Mouse (Mus musculus) embryonic facial prominence, embryonic 10.5 days (tissue): ENCODE results near the gene Numa1. TPM values are rescaled to one million over a fixed set of nuclear protein-coding genes. Genes with fewer than 3 reads are reported as not detected.
A peak's percentile ranks its signal among the peaks of the same experiment; 100 is the strongest.
"Not testable (repeated sequence)": the region's sequence is repeated elsewhere in the genome, so short reads cannot be mapped to it uniquely, and the experiment has no call there.

ENCODE experiments used
- DNase-seq: peaks from one replicate; pipeline ENCODE4 v3.0.0-alpha.2; 2017; ENCODE audit warnings: low spot score
- H3K27ac ChIP-seq: fragments of 300-500 bp; sonication (generic); replicated peaks from 2 replicates; pipeline ENCODE4 v1.5.1; 2016; ENCODE audit warnings: mild to moderate bottlenecking
- H3K27me3 ChIP-seq: fragments of 300-500 bp; sonication (generic); replicated peaks from 2 replicates; pipeline ENCODE4 v1.6.1; 2016; ENCODE audit warnings: low read depth, mild to moderate bottlenecking; ENCODE audit not compliant: poor library complexity, severe bottlenecking
- H3K36me3 ChIP-seq: fragments of 300-500 bp; sonication (generic); replicated peaks from 2 replicates; pipeline ENCODE4 v1.6.1; 2016; ENCODE audit warnings: mild to moderate bottlenecking, moderate library complexity
- H3K4me1 ChIP-seq: fragments of 300-500 bp; sonication (generic); 2 replicates; pipeline ENCODE4 v1.6.1; 2016
- H3K4me3 ChIP-seq: fragments of 300-500 bp; sonication (generic); 2 replicates; pipeline ENCODE4 v1.5.1; 2016; ENCODE audit warnings: mild to moderate bottlenecking, moderate library complexity
- H3K9me3 ChIP-seq: fragments of 300-500 bp; sonication (generic); 2 replicates; pipeline ENCODE4 v1.6.1; 2016; ENCODE audit warnings: mild to moderate bottlenecking
- WGBS: fragments of 180-500 bp; shearing (Covaris S2); methylation state at CpG from one replicate; pipeline ENCODE4 v1.1.7; 2016; 5-methylcytosine and 5-hydroxymethylcytosine counted together
- polyA plus RNA-seq: library from polyadenylated mRNA; unstranded; fragments of >200 nt; fragmentation: Nextera tagmentation; extraction: Ambion mirVana; gene quantifications from 2 replicates; pipeline ENCODE4 v1.2.1, GENCODE M21; 2016

Numa1 gene
- polyA plus RNA-seq, 1 experiment from 2014 or later = 113 TPM

DNA sequence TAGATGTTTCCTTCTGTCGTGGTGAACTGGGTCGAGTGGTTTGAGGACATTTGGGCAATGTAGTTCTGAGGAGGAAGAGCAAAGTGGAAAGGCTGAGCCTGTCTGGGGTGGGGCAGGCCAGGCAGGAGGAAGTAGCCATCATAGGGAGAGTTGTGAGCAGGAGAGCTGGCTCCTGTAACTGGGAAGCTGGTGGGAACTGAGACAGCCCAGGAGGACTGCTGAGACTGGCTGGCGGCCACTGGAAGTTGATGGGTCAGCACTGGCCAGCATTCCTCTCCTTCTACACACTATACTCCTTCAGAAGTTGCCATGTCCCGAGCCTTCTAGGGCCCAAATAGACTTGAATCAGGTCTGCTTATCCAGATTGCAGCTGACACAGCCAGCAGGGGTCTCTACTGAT is 25.5 kb upstream of the Numa1 start:
- Histone ChIP-seq H3K27me3 (no peaks in the 10 kb centered on the region), H3K27ac (no peak overlapping the region), H3K36me3 (peaks cover 54% of the 10 kb centered on the region), H3K9me3 (no peaks in the 10 kb centered on the region), H3K4me1 (peaks cover 21% of the 10 kb centered on the region), H3K4me3 (peak overlapping the region; percentile 3; the same call in 1 of the 2 replicates)
- DNase-seq = no peak
- 85% methylated on average over 4 of the region's 4 CpGs for WGBS

DNA sequence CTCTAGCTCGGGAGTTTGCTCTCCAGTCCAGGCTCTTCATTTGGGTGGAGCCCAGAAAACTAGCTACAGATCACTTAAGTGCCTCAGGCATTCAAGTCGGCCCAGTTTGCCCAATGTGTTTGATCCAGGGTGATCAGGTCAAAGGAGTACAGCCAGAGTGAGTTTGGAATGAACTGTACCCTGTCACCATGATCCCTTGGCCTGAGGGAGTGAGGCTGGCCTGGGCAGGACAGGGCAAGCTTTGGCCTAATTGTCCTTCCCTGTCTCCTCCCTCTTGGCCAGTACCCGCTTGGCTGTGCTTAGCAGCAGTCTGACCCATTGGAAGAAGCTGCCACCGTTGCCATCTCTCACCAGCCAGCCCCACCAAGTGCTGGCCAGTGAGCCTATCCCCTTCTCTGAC is 23.8 kb upstream of the Numa1 start:
- no peak overlapping the region for H3K27ac ChIP-seq
- peaks cover 16% of the 10 kb centered on the region for H3K4me1 ChIP-seq
- DNase-seq = no peak
- no peaks in the 10 kb centered on the region for H3K27me3 ChIP-seq
- no peak overlapping the region for H3K4me3 ChIP-seq
- 72% methylated on average over 4 of the region's 4 CpGs for WGBS
- H3K9me3 ChIP-seq = no peaks in the 10 kb centered on the region
- peaks cover 72% of the 10 kb centered on the region for H3K36me3 ChIP-seq

DNA sequence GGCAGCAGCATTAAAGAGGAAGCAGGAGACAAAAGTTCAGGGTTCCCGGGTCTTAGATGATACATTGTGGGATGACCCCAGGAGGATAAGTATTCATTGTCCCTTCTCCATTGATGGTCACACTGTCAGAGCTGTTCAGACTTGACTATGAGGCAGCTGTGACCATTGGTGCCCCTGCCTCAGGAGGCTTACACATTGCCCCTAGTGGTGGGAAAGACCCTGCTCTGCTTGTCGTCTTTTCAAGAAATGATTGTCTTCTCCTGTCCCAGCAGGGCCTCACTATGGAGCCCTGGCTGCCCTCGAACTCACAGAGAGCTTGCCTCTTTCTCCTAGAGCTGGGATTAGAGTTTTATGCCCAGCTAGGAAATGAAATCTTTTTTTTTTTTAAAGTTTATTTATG is 21.9 kb upstream of the Numa1 start:
- Histone ChIP-seq H3K4me1 (peaks cover 5% of the 10 kb centered on the region), H3K27me3 (no peaks in the 10 kb centered on the region), H3K27ac (no peak overlapping the region), H3K36me3 (peaks cover 75% of the 10 kb centered on the region), H3K9me3 (no peaks in the 10 kb centered on the region), H3K4me3 (no peak overlapping the region)
- 68% methylated on average over 3 of the region's 3 CpGs for WGBS
- no peak for DNase-seq

DNA sequence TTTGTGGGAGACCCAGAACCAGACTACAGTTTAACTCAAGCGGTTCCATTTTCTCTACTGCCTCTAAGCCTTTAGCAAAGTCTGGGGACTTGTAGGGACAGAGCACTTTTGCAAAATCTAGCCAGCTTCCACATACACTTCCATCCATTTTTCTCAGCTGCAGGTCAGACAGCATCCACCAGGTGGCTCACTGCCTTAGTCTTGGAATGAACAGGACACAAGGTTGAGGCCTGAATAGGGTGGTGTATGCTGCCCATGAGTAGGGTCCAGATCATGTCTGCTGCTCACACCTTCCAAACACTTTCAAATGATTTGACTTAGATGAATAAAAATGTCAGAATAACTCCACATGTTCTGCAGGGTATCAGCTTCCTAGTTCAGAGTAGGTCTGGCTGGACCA is 15.8 kb upstream of the Numa1 start:
- no peaks in the 10 kb centered on the region for H3K9me3 ChIP-seq
- peak; percentile 68 for DNase-seq

DNA sequence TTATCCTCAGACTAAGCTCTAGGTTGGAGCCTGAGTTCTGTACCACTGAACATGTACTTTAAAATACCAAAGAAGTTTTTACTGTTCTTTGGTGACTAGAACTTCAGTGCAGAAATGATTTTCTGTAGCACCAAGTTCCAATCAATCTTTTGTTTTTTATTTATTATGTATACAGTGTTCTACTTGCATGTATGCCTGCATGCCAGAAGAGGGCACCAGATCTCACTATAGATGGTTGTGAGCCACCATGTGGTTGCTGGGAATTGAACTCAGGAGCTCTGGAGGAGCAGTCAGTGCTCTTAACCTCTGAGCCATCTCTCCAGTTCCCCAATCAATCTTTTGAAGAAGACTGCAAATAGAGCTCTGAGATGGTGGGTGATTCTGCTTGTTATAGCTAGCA is 8.0 kb upstream of the Numa1 start:
- H3K4me3 ChIP-seq, H3K27ac ChIP-seq, H3K27me3 ChIP-seq, H3K4me1 ChIP-seq, H3K9me3 ChIP-seq, H3K36me3 ChIP-seq, DNase-seq: not testable (repeated sequence)

More for the DNA sequence above, 15.8 kb upstream of the Numa1 start:
- Histone ChIP-seq H3K36me3 (peaks cover 24% of the 10 kb centered on the region), H3K27me3 (no peaks in the 10 kb centered on the region), H3K4me3 (no peak overlapping the region), H3K27ac (no peak overlapping the region), H3K4me1 (no peaks in the 10 kb centered on the region)
- 20% methylated on average over 1 of the region's 1 CpGs for WGBS

DNA sequence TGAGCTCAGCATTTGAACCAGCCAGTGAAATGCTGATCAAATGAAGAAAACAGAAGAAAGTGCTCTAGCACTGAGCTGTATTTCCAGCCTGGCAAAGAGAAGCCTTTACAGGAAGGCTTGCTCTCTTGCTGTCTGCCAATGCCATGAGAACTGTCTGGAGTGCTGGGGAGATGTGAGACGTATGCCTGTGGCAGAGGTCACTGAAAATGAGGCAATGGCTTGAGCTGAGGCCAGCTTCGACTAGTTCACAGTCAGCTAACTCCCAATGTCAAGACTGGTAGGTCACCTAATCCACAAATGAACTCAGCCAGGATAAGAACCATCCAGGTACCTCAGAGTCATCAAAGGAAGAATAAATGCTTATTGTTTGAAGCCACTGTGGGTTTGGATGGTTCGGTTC is 5.8 kb upstream of the Numa1 start:
- Histone ChIP-seq H3K4me1 (peaks cover 7% of the 10 kb centered on the region), H3K4me3 (no peak overlapping the region), H3K36me3 (no peaks in the 10 kb centered on the region; the same call in 1 of the 2 replicates), H3K9me3 (no peaks in the 10 kb centered on the region), H3K27ac (no peak overlapping the region), H3K27me3 (no peaks in the 10 kb centered on the region)
- WGBS = 86% methylated on average over 3 of the region's 3 CpGs
- no peak for DNase-seq

DNA sequence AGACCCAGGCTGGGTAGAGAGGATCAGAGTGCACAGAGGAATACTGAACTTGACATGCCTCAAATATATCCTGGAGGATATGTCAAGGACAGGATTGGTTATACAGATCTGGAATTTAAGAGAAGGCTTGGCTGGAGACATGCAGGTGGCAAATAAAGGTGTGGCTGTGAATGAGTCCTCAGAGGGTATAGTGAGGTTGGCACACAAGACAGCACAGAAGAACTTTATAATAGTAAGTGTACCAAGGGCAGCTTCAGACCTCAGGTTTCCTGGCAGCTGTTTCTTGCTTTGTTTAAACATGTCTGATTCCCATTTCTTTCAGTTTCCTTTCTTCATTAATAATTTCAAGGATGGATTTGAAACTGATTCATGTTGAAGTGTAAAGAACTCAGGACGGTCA is 1.4 kb upstream of the Numa1 start:
- Histone ChIP-seq H3K4me1 (peaks cover 26% of the 10 kb centered on the region), H3K9me3 (no peaks in the 10 kb centered on the region), H3K4me3 (peak overlapping the region; percentile 79), H3K36me3 (peaks cover 19% of the 10 kb centered on the region), H3K27ac (no peak overlapping the region), H3K27me3 (no peaks in the 10 kb centered on the region)
- WGBS = 93% methylated on average over 1 of the region's 1 CpGs
- DNase-seq = no peak

DNA sequence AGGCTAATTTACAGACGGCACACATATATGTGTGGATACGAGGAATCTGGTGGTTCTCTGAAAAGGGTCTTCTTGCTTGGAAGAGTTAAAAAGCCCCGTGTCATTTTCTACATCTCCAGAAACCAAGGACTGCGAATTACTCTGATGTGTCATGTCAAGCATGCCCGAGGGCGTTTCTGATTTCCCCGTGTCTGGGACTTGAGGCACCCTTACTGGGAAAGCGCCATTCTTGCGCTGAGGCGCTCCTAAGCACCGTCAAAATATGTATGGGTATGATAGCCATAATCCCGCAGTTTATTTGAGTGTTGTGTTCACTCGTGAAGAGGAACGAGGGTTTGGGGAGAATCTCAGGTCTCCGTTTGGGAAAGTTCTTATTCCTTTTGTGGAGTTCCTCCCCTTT is 611 bp upstream of the Numa1 start:
- Histone ChIP-seq H3K9me3 (no peaks in the 10 kb centered on the region), H3K27ac (peak overlapping the region; percentile 95), H3K36me3 (peaks cover 25% of the 10 kb centered on the region), H3K4me1 (peaks cover 26% of the 10 kb centered on the region), H3K4me3 (peak overlapping the region; percentile 79), H3K27me3 (no peaks in the 10 kb centered on the region)
- peak; percentile 52 for DNase-seq
- 7% methylated on average over 15 of the region's 15 CpGs for WGBS

DNA sequence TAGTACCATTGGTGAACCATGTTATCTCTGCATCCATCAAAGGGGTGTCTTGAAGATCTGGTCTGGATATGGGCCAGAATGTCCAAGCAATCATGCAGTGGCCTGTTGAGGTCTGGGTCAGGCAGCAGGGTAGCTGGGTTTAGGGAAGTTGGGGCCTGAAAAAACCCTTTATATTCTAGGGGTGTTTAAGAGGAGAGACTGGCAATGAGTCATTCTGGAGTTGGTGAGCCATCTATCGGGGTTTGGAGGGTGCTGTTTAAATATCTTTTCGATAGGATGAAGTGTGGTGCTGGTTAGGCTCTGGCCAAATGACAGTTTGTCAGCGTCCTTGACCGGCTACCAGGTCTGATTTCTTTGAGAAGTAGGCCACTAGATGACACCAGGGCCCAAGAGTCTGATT is 2.0 kb downstream of the Numa1 start:
- Histone ChIP-seq H3K36me3 (peaks cover 43% of the 10 kb centered on the region), H3K4me1 (peaks cover 26% of the 10 kb centered on the region), H3K27me3 (no peaks in the 10 kb centered on the region), H3K27ac (no peak overlapping the region), H3K9me3 (no peaks in the 10 kb centered on the region), H3K4me3 (0 out of 2 replicates have a peak overlapping the region, but pooled peaks have one; percentile 79)
- no peak for DNase-seq
- WGBS = 93% methylated on average over 4 of the region's 4 CpGs

DNA sequence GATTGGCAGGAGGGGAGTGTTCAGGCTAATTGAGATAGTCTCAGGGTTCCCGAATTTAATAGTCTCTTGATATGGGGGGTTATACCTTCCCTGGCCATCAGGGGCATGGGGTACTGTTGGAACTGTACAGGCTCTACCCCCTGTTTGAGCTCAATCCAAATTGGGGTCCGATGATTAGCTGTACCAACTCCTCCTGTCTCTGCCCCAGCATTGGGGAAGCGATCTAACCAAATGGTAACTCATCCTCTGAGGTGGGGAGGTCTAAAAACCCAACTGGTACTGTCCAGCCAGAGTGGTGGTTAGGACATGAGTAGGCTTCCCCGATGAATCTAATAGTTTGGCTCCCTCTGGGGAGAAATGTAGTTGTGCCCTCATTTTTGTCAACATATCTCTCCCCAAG is 3.1 kb downstream of the Numa1 start:
- Histone ChIP-seq H3K9me3 (no peaks in the 10 kb centered on the region), H3K4me1 (peaks cover 26% of the 10 kb centered on the region), H3K27me3 (no peaks in the 10 kb centered on the region), H3K4me3 (no peak overlapping the region), H3K36me3 (peaks cover 43% of the 10 kb centered on the region), H3K27ac (no peak overlapping the region)
- WGBS = 95% methylated on average over 4 of the region's 4 CpGs
- no peak for DNase-seq

DNA sequence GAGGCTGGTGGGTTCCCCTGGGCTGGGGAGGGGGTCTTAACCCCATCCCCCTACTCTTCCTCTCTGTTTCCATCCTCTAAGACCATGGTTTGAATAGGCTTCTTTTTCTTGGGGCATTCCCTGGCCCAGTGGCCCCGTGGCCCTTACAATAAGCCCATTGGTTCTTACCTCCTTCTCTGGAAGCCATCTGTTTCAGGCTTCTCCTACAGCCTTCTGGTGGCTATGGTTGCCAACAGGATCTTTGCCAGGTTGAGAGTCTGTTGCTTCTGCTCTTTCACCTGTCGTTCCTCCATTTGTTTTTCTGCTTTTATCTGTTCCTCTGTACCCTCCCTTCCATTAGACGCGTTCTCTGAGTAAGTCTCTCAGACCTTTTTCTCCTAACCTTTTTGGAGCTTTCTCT is 3.7 kb downstream of the Numa1 start:
- WGBS = 93% methylated on average over 4 of the region's 4 CpGs
- no peaks in the 10 kb centered on the region for H3K9me3 ChIP-seq
- no peak for DNase-seq
- H3K27me3 ChIP-seq = no peaks in the 10 kb centered on the region
- peaks cover 24% of the 10 kb centered on the region for H3K4me1 ChIP-seq
- H3K36me3 ChIP-seq = peaks cover 43% of the 10 kb centered on the region
- H3K27ac ChIP-seq = no peak overlapping the region
- H3K4me3 ChIP-seq = no peak overlapping the region

DNA sequence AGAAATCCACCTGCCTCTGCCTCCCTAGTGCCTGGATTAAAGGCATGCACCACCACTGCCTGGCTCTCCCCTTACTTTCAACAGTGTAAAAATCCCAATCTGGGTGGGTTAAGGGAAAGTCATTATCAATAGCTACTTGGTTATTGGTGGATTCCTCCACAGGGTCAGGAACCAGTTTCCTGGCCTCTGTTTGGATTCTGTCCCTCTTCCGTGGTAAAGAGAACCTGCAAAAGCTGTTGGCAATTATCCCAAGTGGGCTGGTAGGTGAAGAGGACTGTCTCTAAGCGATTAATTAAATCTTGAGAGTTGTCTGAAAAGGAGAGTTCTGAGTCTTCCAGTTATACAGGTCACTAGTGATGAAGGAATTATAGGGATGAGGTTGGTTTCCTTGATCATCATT is 4.4 kb downstream of the Numa1 start:
- no peaks in the 10 kb centered on the region for H3K9me3 ChIP-seq
- whole genome bisulfite sequencing = 87% methylated on average over 2 of the region's 2 CpGs
- H3K27me3 ChIP-seq = no peaks in the 10 kb centered on the region

DNA sequence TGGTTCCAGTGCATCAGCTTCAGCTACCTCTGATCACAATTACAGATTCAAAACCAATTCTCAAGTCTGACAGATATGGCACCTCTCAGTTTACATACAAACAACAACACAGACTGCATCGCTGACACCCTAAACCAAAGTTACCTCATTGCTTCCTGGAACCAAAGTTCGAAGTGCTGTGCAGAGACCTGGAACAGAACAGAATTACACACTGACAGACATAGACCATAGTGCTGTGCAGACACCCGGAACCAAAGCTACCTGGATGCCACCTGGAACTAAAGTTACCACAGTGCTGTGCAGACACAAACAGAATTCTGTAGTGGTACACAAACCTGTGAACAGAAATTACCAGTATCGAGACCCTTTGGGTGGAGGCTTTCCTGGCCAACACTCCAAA is 5.8 kb downstream of the Numa1 start:
- WGBS = 91% methylated on average over 4 of the region's 4 CpGs
- H3K4me1 ChIP-seq = peaks cover 13% of the 10 kb centered on the region
- H3K4me3 ChIP-seq = no peak overlapping the region
- H3K36me3 ChIP-seq = peaks cover 43% of the 10 kb centered on the region
- no peaks in the 10 kb centered on the region for H3K9me3 ChIP-seq
- H3K27ac ChIP-seq = no peak overlapping the region
- H3K27me3 ChIP-seq = no peaks in the 10 kb centered on the region
- no peak for DNase-seq

More for the DNA sequence above, 4.4 kb downstream of the Numa1 start:
- Histone ChIP-seq H3K36me3 (peaks cover 43% of the 10 kb centered on the region), H3K4me3 (no peak overlapping the region), H3K27ac (no peak overlapping the region), H3K4me1 (peaks cover 17% of the 10 kb centered on the region)
- DNase-seq = no peak

DNA sequence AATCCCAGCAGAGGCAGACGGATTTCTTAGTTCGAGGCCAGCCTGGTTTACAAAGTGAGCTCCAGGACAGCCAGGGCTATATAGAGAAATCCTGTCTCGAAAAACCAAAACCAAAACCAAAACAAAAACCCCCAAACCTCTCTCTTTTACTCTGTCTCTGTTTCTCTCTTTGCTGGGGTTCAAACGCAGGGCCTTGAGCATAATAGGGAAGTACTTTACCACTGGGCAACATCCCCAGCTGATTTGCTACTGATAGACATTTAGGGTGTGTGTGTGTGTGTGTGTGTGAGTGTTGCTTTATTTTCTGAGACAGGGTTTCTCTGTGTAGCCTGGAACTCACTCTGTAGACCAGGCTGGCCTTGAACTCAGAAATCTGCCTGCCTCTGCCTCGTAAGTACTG is 15.1 kb downstream of the Numa1 start:
- not testable (repeated sequence) for H3K27me3 ChIP-seq, H3K4me1 ChIP-seq, H3K4me3 ChIP-seq, DNase-seq, H3K9me3 ChIP-seq, H3K27ac ChIP-seq
- H3K36me3 ChIP-seq = peaks cover 12% of the 10 kb centered on the region
- WGBS = 91% methylated on average over 5 of the region's 5 CpGs
